Mouse (Mus musculus): ENCODE data around the gene Trio.

DNA sequence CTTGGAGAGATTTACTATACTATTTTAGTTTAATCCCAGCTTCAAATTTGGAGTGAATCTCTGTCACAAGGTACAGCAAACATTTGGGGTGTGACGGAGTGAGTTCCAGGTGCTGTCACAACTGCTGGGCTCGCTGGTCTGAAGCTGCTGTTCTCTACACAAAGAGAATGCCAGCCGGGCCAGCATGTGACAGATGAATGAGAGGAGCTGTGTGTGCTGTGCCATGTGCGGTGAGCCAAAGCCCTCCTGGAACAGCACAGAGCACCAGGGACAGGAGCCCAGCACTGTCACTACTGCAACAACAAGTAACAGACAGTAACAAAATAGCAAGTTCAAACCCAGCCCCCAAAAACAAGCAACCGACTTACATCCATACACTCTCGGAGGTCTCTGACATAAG, 194.0 kb downstream of the Trio start:
- TF ChIP-seq CTCF (IDR thresholded peaks at IDR 0.05; ENCODE audit: borderline replicate concordance, insufficient read depth, low read depth, low read length) (no peak), POLR2A (IDR thresholded peaks at IDR 0.05; ENCODE audit: borderline replicate concordance, insufficient read depth, low read length) (no peak)
